Comparison of ENCODE assay signal across 8 mouse cellular contexts in the genomic region with DNA sequence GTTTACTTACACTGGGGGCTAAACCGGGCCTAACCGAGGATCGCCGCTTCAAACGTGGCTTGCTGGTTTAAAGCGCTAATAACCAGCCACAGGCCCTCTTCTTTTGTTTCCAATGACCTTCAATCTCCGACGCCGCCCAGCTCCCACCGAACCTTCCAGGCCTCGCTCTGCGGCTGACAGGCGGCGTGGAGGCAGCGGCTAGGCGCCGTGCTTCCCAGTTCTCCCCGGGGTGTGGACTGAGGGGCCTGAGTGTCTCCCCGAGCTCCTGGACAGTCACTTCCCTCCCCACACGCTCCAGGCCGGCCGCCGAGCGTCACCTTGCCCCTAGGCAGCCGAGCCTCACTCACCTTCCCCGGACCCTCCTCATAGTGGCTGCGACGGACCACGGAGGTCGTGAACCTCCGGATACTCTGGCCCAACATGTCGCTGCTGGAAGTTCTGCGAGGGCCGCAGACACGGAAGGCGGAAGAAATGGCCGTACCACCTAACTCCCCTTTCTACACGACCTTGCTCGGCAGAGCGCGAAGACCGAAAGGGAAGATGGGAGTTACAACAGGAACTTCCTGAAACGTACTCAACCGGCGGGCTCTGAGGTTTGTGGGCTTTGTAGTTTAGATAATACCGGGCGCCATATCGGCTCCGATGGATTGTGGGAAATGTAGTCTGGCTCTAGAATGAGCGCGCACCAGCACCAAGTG. TPM values are rescaled to one million over a fixed set of nuclear protein-coding genes. Genes with fewer than 3 reads are reported as not detected.
A peak's percentile ranks its signal among the peaks of the same experiment; 100 is the strongest.
DNase-seq lines count a peak whose midpoint lies in the region; ATAC-seq lines count a peak whose summit lies in the region.

A gene (minus strand): TSS at position 651 of the 698 bp plus-strand sequence.

- intact Hi-C loops in heart, postnatal 14 days (cut with DNase I) = no loop called here

- peak within 1 kb of the TSS; percentile 97 for H3K9ac ChIP-seq in forebrain, embryonic 14.5 days (ENCODE audit: low read length)
- peak within 1 kb of the TSS; percentile 99 for H3K9ac ChIP-seq in neural tube, embryonic 15.5 days (replicated peaks)

- peak within 1 kb of the TSS; percentile 58 for H3K4me2 ChIP-seq in forebrain, embryonic 14.5 days (ENCODE audit: low read length)
- peak within 1 kb of the TSS; percentile 59 for H3K4me2 ChIP-seq in neural tube, embryonic 15.5 days

- H3K36me3 ChIP-seq in forebrain, embryonic 14.5 days (ENCODE audit: control insufficient read depth, insufficient read depth, low read length) = peaks cover 15% of the 10 kb centered on the region
- peaks cover 11% of the 10 kb centered on the region for H3K36me3 ChIP-seq in neural tube, embryonic 15.5 days

- ATAC-seq in forebrain, embryonic 14.5 days = peak; percentile 99
- peak; percentile 99 for ATAC-seq in neural tube, embryonic 15.5 days (ENCODE audit: low FRiP score)

- H3K9me3 ChIP-seq in forebrain, embryonic 14.5 days (replicated peaks; ENCODE audit: control insufficient read depth, low read length) = no peaks in the 10 kb centered on the region
- no peaks in the 10 kb centered on the region for H3K9me3 ChIP-seq in neural tube, embryonic 15.5 days (replicated peaks)

- WGBS in forebrain, embryonic 14.5 days = under 1% methylated on average over 47 of the region's 51 CpGs
- under 1% methylated on average over 51 of the region's 51 CpGs for whole genome bisulfite sequencing in neural tube, embryonic 15.5 days

- H3K27ac ChIP-seq in forebrain, embryonic 14.5 days (ENCODE audit: low read depth, low read length) = peak within 1 kb of the TSS; percentile 88
- H3K27ac ChIP-seq in neural tube, embryonic 15.5 days (replicated peaks) = peak within 1 kb of the TSS; percentile 94

- peak within 1 kb of the TSS; percentile 87 for H3K4me3 ChIP-seq in forebrain, embryonic 14.5 days (ENCODE audit: low read depth, low read length)
- peak within 1 kb of the TSS; percentile 87 for H3K4me3 ChIP-seq in neural tube, embryonic 15.5 days (replicated peaks)

- no peaks in the 10 kb centered on the region for H3K27me3 ChIP-seq in forebrain, embryonic 14.5 days (replicated peaks; ENCODE audit: control insufficient read depth, insufficient read depth, low read length)
- no peaks in the 10 kb centered on the region for H3K27me3 ChIP-seq in neural tube, embryonic 15.5 days (replicated peaks)

- DNase-seq in ES-CJ7 (ENCODE audit: low read depth, low spot score) = peak; percentile 96
- DNase-seq in cerebellum, adult 11 months = peak; percentile 82
- peak; percentile 98 for DNase-seq in forebrain, embryonic 14.5 days (ENCODE audit: low spot score)
- DNase-seq in heart, postnatal 14 days = peak; percentile 79 to 81
- DNase-seq in layer of hippocampus, adult 11-12 months (ENCODE audit: low spot score) = peak; percentile 91
- peak; percentile 89 to 90 for DNase-seq in lung, adult 18-20 months
- peak; percentile 90 for DNase-seq in testis, postnatal 14 days (ENCODE audit: low spot score)

- 0 out of 2 replicates have a peak, but pooled peaks cover 3% of the 10 kb centered on the region for H3K4me1 ChIP-seq in forebrain, embryonic 14.5 days (ENCODE audit: control insufficient read depth, insufficient read depth, low read length)
- H3K4me1 ChIP-seq in neural tube, embryonic 15.5 days = no peaks in the 10 kb centered on the region

RNA-seq across cellular contexts. Expression of the gene that starts here (rescaled TPM):
- polyA plus RNA-seq in forebrain, embryonic 14.5 days (2014; fragmentation: Nextera tagmentation; extraction: Ambion mirVana) = 567 and 637 TPM in 2 replicates
- 1,000 to 10,000 TPM; 1,451 to 1,515 TPM for total RNA-seq in heart, postnatal 14 days (2021)
- 761 and 825 TPM in 2 replicates for polyA plus RNA-seq in neural tube, embryonic 15.5 days (2015; fragmentation: Nextera tagmentation; extraction: Ambion mirVana)

Comparison
In these comparisons a context has a peak if more than half of its experiments do, and no peak if none do; other contexts are left out.
1. Peak in every context shown above with its lines: DNase-seq, ATAC-seq, H3K4me3 ChIP-seq and H3K27ac ChIP-seq.